Mouse (Mus musculus): ENCODE results near the gene Rnf5.

The Rnf5 gene

GRCm38 (mm10) chr17:34603375-34604060, at the start of gene Rnf5:
TSS of gene Rnf5 (minus strand) at chr17:34603690.
- DNase-seq (ENCODE audit: low spot score in 2 of 2), result peak; percentile 99

- no peak for DNase-seq (ENCODE audit: low spot score in 2 of 2)
Measured at GRCm38 (mm10) chr17:34652985-34653384, 49.5 kb upstream of the Rnf5 start.

DNA sequence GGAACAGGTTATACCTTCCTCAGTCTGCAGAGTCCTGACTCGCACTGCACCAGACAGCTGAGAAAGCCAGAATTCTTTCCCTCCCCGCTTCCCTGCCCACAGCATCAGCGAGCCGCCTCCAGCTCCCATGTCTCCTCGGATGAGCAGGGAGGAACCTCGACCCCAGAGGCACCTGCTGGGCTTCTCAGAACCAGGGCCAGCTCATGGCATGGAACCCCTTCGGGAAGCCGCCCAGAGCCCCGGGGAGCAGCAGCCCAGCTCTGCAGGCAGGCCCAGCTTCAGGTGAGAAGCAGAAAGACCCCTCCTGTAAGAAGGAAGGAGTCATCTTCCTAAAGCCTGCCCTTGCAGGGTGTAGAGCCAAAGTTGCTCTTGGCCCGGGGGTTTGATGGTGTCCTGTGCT, 49.1 kb upstream of the Rnf5 start:
- no peak for DNase-seq (ENCODE audit: low spot score in 2 of 2)

DNA sequence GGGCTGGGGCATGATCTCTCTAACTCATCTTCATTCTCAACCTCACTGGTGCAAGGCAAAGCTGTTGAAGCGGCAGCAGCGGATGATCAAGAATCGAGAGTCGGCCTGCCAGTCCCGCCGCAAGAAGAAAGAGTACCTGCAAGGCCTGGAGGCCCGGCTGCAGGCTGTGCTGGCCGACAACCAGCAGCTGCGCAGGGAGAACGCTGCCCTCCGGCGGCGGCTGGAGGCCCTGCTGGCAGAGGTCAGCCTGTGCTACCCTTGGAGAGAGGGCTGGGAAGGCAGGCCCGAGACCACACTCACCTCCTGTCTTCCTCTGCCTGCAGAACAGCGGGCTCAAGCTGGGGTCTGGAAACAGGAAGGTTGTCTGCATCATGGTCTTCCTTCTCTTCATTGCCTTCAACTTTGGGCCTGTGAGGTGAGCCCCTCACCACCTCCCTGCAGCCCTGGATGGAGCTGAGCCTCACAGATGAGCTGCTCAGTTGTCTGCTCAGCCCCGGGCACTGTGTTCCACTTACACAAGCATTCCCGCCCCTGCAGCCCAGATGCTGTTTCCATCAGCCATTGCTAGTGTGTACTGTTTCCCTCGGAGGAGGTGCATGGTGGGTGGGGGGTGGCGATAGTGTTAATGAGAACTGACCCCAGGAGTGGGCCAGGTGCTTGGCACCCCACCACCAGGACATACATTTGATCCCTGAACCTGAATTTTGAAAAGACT, 48.2 kb upstream of the Rnf5 start:
- DNase-seq (ENCODE audit: low spot score in 2 of 2), result no peak

GRCm38 (mm10) chr17:34650781-34651180, 47.3 kb upstream of the Rnf5 start:
- no peak for DNase-seq (ENCODE audit: low spot score in 2 of 2)

DNA sequence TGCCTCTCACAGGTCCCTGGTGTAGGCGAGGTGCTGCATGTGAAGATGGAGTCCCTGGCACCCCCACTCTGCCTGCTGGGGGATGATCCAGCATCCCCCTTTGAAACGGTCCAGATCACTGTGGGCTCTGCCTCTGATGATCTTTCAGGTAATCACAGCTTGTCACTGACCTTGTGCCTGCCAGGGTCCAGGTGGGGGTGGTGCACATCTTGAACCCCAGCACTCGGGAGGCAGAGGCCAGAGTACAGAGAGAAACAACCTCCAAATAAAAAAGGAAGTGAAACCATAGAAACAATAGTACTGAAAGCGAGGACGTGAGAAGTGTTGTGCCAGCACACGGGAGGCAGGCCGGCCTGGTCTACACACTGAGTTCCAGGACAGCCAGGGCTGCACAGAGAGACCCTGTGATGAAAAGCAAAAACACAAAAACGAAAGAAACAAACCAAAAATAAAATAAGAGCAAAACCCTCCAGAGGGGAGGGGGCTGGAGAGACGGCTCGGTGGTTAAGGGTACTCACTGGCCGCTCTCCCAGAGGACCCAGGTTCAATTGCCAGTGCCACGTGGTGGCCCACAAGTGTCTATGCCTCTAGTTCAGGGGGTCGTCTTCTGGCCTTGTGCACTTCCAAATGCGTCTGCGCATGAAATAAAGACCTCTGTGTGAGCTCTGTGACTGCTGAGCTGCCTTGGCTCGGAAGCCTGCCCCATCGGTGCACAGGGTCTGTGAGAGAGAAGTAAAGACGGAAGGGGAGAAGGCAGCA, 45.8 kb upstream of the Rnf5 start:
- DNase-seq (ENCODE audit: low spot score in 2 of 2), result no peak

DNA sequence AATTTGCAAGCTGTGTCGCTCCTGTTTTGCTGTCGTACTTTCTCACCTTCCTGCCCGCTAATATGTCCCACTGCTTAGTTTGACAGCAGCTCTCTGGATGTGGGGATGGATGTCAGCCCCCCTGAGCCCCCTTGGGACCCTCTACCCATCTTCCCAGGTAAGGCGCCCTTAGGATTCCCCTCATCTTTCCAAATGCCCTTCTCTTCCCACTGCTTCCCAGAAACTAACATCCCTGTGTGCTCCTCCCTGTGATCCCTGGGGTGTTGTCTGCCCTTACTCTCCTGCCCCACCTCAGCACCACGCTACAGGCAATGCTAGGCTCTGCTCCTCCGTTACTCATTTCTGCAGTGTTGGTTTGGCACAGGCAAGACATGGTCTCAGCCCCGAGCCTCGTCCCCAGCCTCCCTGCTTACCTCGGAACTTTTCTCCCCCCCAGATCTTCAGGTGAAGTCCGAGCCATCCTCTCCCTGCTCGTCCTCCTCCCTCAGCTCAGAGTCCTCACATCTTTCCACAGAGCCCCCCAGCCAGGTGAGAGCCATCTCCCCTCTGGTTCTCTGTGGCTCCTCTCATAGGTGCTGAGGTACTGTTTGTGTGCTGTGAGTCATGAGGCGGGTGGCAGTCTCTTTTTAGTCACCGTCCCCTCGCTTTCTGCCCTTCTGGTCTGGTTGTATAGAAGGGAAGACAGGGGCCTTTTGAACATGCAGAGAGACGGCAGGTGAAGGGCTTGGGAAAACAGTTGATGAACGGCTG, 44.8 kb upstream of the Rnf5 start:
- no peak for DNase-seq (ENCODE audit: low spot score in 2 of 2)

DNA sequence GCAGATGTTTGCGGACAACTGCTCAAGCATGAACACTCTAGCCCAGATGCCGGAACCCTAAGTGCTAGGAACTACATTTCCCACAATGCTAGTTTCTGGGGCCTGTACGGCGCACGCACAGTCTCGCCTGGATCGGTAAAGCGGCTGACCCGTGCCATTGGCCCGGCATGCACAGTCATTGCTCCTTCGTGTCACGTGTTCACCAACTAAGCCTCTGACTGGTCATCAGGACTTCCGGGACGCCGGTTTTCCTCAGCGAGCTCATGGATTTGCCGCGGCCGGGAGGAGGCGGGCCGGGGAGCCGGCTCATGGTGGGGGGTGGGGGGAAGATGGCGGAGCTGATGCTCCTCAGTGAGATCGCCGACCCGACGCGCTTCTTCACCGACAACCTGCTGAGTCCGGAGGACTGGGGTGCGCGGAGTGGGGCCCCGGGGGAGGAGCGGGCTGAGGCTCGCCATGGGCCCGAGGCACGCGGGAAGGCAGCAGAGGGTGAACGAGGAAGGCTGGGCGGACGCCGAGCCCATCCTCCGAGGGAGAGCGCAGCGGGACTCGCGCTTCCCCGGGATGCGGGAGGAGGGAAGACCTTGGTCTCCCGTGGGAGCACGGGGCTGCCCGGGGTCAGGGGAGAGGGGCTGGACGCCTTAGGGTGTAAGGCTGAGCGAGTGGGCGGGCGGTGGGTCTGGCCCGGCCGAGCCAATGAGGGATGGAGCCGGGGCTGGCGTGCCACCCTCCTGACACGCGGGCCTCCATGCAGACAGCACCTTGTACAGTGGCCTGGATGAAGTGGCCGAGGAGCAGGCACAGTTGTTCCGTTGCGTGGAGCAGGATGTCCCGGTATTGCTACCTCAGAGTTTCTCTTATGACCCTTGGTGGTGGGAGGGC, 43.7 kb upstream of the Rnf5 start, which contains the start of gene Atf6b:
Atf6b (plus strand) TSS at position 241 of the 882 bp plus-strand sequence.
- DNase-seq (ENCODE audit: low spot score in 2 of 2), result peak; percentile 96 to 97

- DNase-seq (ENCODE audit: low spot score in 2 of 2), result no peak
Measured at GRCm38 (mm10) chr17:34645831-34646511, 42.5 kb upstream of the Rnf5 start.

GRCm38 (mm10) chr17:34645256-34645829, 41.9 kb upstream of the Rnf5 start:
- DNase-seq (ENCODE audit: low spot score in 2 of 2), result no peak

GRCm38 (mm10) chr17:34644608-34645007, 41.1 kb upstream of the Rnf5 start, which contains the start of gene Fkbpl:
TSS of gene Fkbpl (plus strand) at chr17:34644764.
- DNase-seq (ENCODE audit: low spot score in 2 of 2), result peak; percentile 97 to 98

DNA sequence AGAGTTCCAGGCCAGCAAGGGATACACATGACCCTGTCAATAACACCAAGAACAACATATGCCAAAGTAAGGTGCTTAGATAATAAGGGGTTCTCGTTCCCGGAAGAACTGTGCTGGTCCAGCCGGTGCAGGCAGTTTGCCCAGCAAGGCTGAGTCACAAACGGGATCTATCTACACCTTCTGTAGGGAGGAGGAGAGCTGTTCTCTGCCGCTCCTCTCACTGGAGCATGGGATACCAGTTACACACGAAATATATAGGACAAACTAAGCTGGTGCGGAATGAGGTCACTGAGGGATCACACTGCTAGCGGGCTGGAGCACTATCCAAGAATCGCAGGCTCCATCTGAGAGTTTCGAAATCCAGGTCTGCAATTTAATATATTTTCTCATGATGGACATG, 40.5 kb upstream of the Rnf5 start:
- DNase-seq (ENCODE audit: low spot score in 2 of 2), result no peak

DNA sequence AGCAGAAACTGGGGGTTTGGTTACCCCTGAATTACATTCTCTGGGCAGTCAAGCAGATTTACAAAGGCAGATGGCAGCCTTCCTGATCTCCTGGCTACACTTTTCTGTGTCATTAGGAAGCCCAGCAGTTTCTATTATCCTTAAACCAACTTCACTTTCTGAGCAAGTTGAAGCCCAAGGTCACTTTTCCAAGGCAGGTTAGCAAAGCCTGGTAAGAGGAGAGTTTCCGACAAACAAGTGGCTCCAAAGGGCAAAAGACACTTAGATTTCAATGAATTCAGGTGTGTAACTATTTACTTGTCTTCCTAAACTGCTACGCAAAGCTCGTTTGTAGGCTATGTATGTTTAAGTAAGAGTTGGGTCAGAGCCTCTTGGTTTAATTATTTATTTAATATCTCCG, 39.9 kb upstream of the Rnf5 start:
- no peak for DNase-seq (ENCODE audit: low spot score in 2 of 2)

GRCm38 (mm10) chr17:34641945-34642344, 38.5 kb upstream of the Rnf5 start:
- DNase-seq (ENCODE audit: low spot score in 2 of 2), result no peak

GRCm38 (mm10) chr17:34640778-34641601, 37.5 kb upstream of the Rnf5 start:
- no peak for DNase-seq (ENCODE audit: low spot score in 2 of 2)

DNA sequence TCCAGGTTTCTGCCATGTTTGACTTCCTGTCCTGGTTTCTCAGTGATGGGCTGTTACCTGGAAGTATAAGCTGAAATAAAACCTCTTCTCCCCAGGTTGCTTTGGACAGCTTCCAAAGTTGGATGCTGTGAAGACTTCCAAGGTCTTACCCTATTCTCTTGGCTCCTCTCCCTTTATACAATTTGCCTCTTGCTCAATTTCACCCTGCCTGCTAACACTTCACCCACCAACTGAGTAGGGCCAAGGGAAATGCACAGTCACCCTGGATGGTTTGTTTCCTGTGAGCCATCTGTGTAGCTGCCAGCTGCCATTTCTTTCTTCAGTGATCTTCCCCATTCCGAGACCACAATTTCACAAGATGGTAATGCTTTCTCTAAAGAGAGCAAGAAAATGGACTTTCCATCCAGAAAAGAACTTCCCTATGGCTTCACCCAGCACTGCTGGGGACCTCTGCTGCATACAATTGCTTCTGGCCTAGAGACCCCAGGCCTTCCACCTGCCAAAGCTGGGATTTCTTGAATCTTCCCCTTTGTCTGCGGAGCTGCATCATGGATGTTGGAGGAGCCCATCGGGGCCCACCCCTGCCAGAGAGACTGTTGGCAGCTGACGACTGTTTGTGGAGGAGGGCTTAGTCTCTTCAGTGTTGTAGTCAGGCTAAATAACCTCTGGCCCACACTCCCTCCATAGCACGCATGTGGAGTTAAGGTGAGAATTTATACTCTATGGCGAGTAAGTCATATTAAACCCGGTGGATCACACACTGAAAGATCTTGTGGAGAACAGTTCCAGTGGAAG, 36.2 kb upstream of the Rnf5 start:
- no peak for DNase-seq (ENCODE audit: low spot score in 2 of 2)

DNA sequence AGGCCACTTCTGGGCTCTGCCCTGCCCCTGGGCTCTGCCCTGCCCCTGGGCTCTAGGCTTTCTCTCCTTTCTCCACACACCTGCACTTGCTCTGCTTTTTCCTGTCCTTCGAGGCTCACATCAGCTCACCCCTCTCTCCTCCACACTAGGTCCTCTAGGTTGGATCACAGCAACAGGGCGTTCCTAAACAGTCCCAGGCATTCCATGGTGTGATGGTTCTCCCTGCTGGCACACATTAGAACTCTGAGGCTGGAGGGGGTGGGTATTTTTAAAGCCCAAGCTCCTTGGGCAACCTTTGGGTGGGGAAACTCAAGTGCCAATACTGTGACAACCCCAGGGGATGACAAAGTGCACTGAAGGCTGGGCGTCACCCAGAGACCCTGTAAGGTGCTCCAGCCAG, 34.0 kb upstream of the Rnf5 start:
- no peak for DNase-seq (ENCODE audit: low spot score in 2 of 2)

DNA sequence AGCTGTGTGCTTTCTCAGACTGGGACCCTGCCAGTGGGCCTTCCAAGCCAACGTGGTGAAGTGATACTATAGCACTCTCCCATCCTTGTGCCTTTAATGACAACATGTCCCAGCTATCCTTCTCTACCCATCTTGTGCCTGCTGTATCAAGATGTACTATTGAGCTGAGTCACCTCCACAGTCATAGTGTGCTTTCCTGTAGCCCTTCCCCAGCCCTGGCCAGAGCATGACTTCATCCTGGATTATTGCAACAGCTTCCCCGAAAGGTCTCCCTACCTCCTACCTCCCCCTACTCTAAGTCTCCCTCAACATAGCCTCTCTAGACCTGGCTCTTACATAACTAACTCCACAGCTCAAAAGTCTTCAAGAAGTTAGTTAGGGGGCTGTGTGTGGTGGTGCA, 32.2 kb upstream of the Rnf5 start:
- DNase-seq (ENCODE audit: low spot score in 2 of 2), result no peak
